Comparison of ENCODE assay signal across 9 mouse cellular contexts in genomic region chr8:124556658-124557057, GRCm38 (mm10). TPM values are rescaled to one million over a fixed set of nuclear protein-coding genes. Genes with fewer than 3 reads are reported as not detected.
DNase-seq lines count a peak whose midpoint lies in the region; ATAC-seq and TF ChIP-seq lines count a peak whose summit lies in the region.
"Had no signal": no experiment of that assay in that cellular context is flagged by ENCODE, and none has a peak within 500 bp of the region (broad histone marks: within the 10 kb centered on the region; RNA-seq: fewer than 3 reads in every experiment).

No protein-coding gene starts in this region.

- H3K4me2 ChIP-seq in neural tube, embryonic 13.5 days, result no peak overlapping the region
- H3K4me2 ChIP-seq: limb, embryonic 15.5 days had no signal

- intact Hi-C loops in heart, postnatal 36 days (cut with DNase I), result no loop called here

- DNase-seq in adrenal gland, postnatal 10 days, result peak; percentile 31
- no peak for DNase-seq in adrenal gland, adult 8-10 months
- DNase-seq in layer of hippocampus, adult 18-20 months (ENCODE audit: low spot score in 2 of 2), result peak; percentile 68 to 77
- DNase-seq in thymus, postnatal 10 days (ENCODE audit: low spot score in 2 of 2), result no peak
- DNase-seq in adrenal gland, adult (ENCODE audit: inconsistent age in 2 of 2, low spot score in 1 of 2), result no peak
- no peak for DNase-seq in heart, postnatal 36 days

- no peak overlapping the region for H3K9ac ChIP-seq in neural tube, embryonic 13.5 days
- H3K9ac ChIP-seq: limb, embryonic 15.5 days had no signal

- H3K36me3 ChIP-seq in neural tube, embryonic 13.5 days, result peaks cover 14% of the 10 kb centered on the region

- peaks cover 7% of the 10 kb centered on the region for H3K4me1 ChIP-seq in cortical plate, adult 2 months (ENCODE audit: control insufficient read depth, insufficient read depth, low read length)
- H3K4me1 ChIP-seq in neural tube, embryonic 13.5 days (replicated peaks), result peaks cover 16% of the 10 kb centered on the region
- H3K4me1 ChIP-seq: limb, embryonic 15.5 days had no signal

- WGBS in neural tube, embryonic 13.5 days, result 43% methylated on average over 13 of the region's 13 CpGs

- H3K27me3 ChIP-seq in neural tube, embryonic 13.5 days, result no peaks in the 10 kb centered on the region
- H3K27me3 ChIP-seq: limb, embryonic 15.5 days had no signal

- H3K4me3 ChIP-seq in cortical plate, adult 2 months (ENCODE audit: insufficient read depth, low read length), result no peak overlapping the region
- no peak overlapping the region for H3K4me3 ChIP-seq in neural tube, embryonic 13.5 days
- H3K4me3 ChIP-seq: limb, embryonic 15.5 days had no signal

- peak; percentile 71 for ATAC-seq in neural tube, embryonic 13.5 days (ENCODE audit: low read depth)

- no peaks in the 10 kb centered on the region for H3K9me3 ChIP-seq in neural tube, embryonic 13.5 days
- H3K9me3 ChIP-seq: limb, embryonic 15.5 days had no signal

- peak overlapping the region; percentile 24; the same call in 1 of the 2 replicates for H3K27ac ChIP-seq in cortical plate, adult 2 months (ENCODE audit: insufficient read depth, low read length)
- H3K27ac ChIP-seq in neural tube, embryonic 13.5 days (replicated peaks), result peak overlapping the region; percentile 61; the same call in 1 of the 2 replicates
- H3K27ac ChIP-seq: limb, embryonic 15.5 days had no signal

- TF ChIP-seq POLR2A in cortical plate, adult 2 months (IDR thresholded peaks at IDR 0.05; ENCODE audit: extremely low read depth, insufficient read depth, low read length), result no peak

- no peak for TF ChIP-seq CTCF in cortical plate, adult 2 months (IDR thresholded peaks at IDR 0.05; ENCODE audit: extremely low read depth, insufficient read depth, low read length)

RNA-seq across cellular contexts. Expression of gene Agt, which starts 12.8 kb away (rescaled TPM):
- total RNA-seq in adrenal gland, postnatal 10 days (2021), result 100 to 1,000 TPM; 124 to 320 TPM
- total RNA-seq in adrenal gland, adult 8-10 months (2022), result 1 to 10 TPM in 2 of 4 experiments, under 1 TPM in 2; 0.49 to 8.0 (median 4.0) TPM
- polyA plus RNA-seq in cortical plate, adult 2 months (2012; rRNA removed), result 16.6 and 17.2 TPM in 2 replicates
- total RNA-seq in layer of hippocampus, adult 18-20 months (2021), result 10 to 100 TPM; 26.0 to 31.4 TPM
- 0.56 and 0.98 TPM in 2 replicates for polyA plus RNA-seq in neural tube, embryonic 13.5 days (2015; fragmentation: Nextera tagmentation; extraction: Ambion mirVana)
- 10 to 100 TPM in 1 of 2 experiments, 1 to 10 TPM in 1; 6.4 to 11.8 TPM for total RNA-seq in heart, postnatal 36 days (2021)

RNA-seq across cellular contexts. Expression of gene Capn9, which starts 19.3 kb away (rescaled TPM):
- under 1 TPM in 1 of 2 experiments, not detected in 1; 0.18 TPM for total RNA-seq in adrenal gland, postnatal 10 days (2021)
- total RNA-seq in adrenal gland, adult 8-10 months (2022), result under 1 TPM in 2 of 4 experiments, not detected in 2; 0.35 to 0.78 TPM
- 0.04 and 0.09 TPM in 2 replicates for polyA plus RNA-seq in cortical plate, adult 2 months (2012; rRNA removed)
- under 1 TPM; 0.18 to 0.27 TPM for total RNA-seq in layer of hippocampus, adult 18-20 months (2021)
- 0.63 TPM in 1 of 2 replicates, not detected in the other for polyA plus RNA-seq in neural tube, embryonic 13.5 days (2015; fragmentation: Nextera tagmentation; extraction: Ambion mirVana)
- total RNA-seq in heart, postnatal 36 days (2021), result not detected

RNA-seq across cellular contexts. Expression of gene Cog2, which starts 36.1 kb away (rescaled TPM):
- total RNA-seq in adrenal gland, postnatal 10 days (2021), result 10 to 100 TPM; 34.1 to 36.3 TPM
- 10 to 100 TPM; 48.0 to 62.2 (median 54.1) TPM for total RNA-seq in adrenal gland, adult 8-10 months (2022)
- polyA plus RNA-seq in cortical plate, adult 2 months (2012; rRNA removed), result 27.0 and 29.0 TPM in 2 replicates
- 10 to 100 TPM; 40.6 to 43.8 TPM for total RNA-seq in layer of hippocampus, adult 18-20 months (2021)
- 33.0 and 33.1 TPM in 2 replicates for polyA plus RNA-seq in neural tube, embryonic 13.5 days (2015; fragmentation: Nextera tagmentation; extraction: Ambion mirVana)
- 10 to 100 TPM; 19.5 to 25.1 TPM for total RNA-seq in heart, postnatal 36 days (2021)

Comparison
In these comparisons a context has a peak if more than half of its experiments do, and no peak if none do; other contexts are left out.
1. DNase-seq: peak in adrenal gland, postnatal 10 days (single experiment) and layer of hippocampus, adult 18-20 months (2 of 2); none in adrenal gland, adult 8-10 months (single experiment), thymus, postnatal 10 days (0 of 2), adrenal gland, adult (0 of 2) and heart, postnatal 36 days (0 of 2).